Mouse (Mus musculus) lung, embryonic 14.5 days (tissue): Measurements from ENCODE around the gene Wbp2. TPM values are rescaled to one million over a fixed set of nuclear protein-coding genes. Genes with fewer than 3 reads are reported as not detected.

Source experiments
- ATAC-seq: fragments of 200-750 bp; cut with Nextera tagmentation; 2 replicates; pipeline ENCODE4 v1.8.0; 2017; ENCODE audit warnings: mild to moderate bottlenecking, moderate TSS enrichment, moderate library complexity; ENCODE audit not compliant: insufficient read depth
- DNase-seq: peaks from one replicate; pipeline ENCODE4 v3.0.0-alpha.2; 2015
- H3K27ac ChIP-seq: fragments of 300-500 bp; sonication (generic); 2 replicates; pipeline ENCODE4 v1.5.1; 2014; ENCODE audit warnings: low read depth, mild to moderate bottlenecking, moderate library complexity
- H3K27me3 ChIP-seq: fragments of 300-500 bp; sonication (generic); 2 replicates; pipeline ENCODE4 v1.6.1; 2014; ENCODE audit warnings: low read length, control low read depth; ENCODE audit not compliant: insufficient read depth
- H3K36me3 ChIP-seq: fragments of 300-500 bp; sonication (generic); 2 replicates; pipeline ENCODE4 v1.6.1; 2014; ENCODE audit warnings: control low read depth; ENCODE audit not compliant: insufficient read depth
- H3K4me1 ChIP-seq: fragments of 300-500 bp; sonication (generic); 2 replicates; pipeline ENCODE4 v1.6.1; 2014; ENCODE audit warnings: antibody characterized with exemption, control low read depth; ENCODE audit not compliant: insufficient read depth
- H3K4me2 ChIP-seq: fragments of 300-500 bp; sonication (generic); 2 replicates; pipeline ENCODE4 v1.6.1; 2014; ENCODE audit warnings: mild to moderate bottlenecking
- H3K4me3 ChIP-seq: fragments of 300-500 bp; sonication (generic); 2 replicates; pipeline ENCODE4 v1.5.1; 2014; ENCODE audit warnings: low read depth, low read length
- H3K9ac ChIP-seq: fragments of 300-500 bp; sonication (generic); 2 replicates; pipeline ENCODE4 v1.6.1; 2014
- H3K9me3 ChIP-seq: fragments of 300-500 bp; sonication (generic); 2 replicates; pipeline ENCODE4 v1.6.1; 2016; ENCODE audit warnings: low read depth, low read length, control low read depth
- CTCF ChIP-seq: IDR thresholded peaks from 2 replicates; pipeline ENCODE4 v1.5.1; 2016; ENCODE audit warnings: antibody characterized with exemption, low read depth
- WGBS: fragments of 180-500 bp; shearing (Covaris S2); extraction: QIAGEN DNeasy Blood & Tissue Kit; methylation state at CpG from one replicate; pipeline ENCODE4 v1.1.7; 2014; 5-methylcytosine and 5-hydroxymethylcytosine counted together
- polyA plus RNA-seq: library from polyadenylated mRNA; unstranded; fragments of >200 nt; fragmentation: Nextera tagmentation; extraction: Ambion mirVana; gene quantifications from 2 replicates; pipeline ENCODE4 v1.2.1, GENCODE M21; 2014

Gene Wbp2
- 66.5 and 69.8 TPM in 2 replicates for polyA plus RNA-seq

DNA sequence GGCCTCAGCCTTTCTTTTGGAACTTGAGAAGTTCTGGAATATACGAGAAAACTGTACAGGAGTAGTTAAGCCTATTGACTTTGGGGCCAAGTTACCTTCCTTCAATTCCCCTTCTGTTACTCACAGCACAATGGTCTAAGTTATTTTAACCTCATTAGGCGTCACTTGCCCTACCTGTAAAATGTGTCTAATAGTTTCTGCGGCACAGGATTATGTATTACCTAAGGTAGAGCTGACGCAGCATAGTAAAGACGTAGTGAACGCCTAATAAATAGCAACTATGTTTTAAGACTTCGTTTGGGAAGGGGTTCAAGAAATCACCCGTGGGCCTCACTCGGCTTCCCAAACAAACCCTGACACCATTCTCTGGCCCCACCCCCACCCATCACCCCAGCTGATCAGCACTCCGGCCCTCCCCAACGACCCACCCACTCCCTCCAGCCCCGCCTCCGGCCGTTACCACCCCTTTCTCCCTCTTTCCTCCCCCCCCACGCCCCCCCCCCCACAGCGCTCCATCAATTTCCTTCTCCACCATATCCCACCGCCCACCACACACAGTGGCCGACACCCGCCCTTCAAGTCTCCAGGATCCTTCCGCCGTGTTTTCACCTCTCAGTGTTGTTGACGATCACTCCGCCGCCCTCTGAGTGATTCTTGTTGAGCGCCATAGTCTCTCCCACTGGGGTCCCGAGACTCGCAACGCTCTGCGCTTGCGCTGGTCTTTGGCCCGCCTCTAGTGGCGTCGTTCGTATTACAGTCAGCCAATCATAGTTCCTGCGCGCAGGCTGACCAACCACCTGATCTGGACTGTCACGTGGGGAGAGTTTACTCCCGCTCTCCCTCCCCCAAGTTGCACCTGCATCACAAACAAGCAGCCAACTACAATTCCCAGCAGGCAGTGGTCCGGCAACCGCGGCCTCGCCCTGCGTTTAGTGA lies at the start of gene Wbp2:
TSS of gene Wbp2 (minus strand) at position 738 of the 936 bp plus-strand sequence.
- peaks cover 6% of the 10 kb centered on the region; the same call in 1 of the 2 replicates for H3K4me1 ChIP-seq
- no peaks in the 10 kb centered on the region for H3K9me3 ChIP-seq
- WGBS: 4% methylated on average over 41 of the region's 43 CpGs
- peaks cover 27% of the 10 kb centered on the region for H3K36me3 ChIP-seq
- peak within 1 kb of the TSS; percentile 67 for H3K4me2 ChIP-seq
- H3K27ac ChIP-seq: peak within 1 kb of the TSS; percentile 84
- ATAC-seq (peak; percentile 96), DNase-seq (peak; percentile 99)
- peak within 1 kb of the TSS; percentile 41 for H3K4me3 ChIP-seq
- no peaks in the 10 kb centered on the region for H3K27me3 ChIP-seq
- peak; percentile 57 for TF ChIP-seq CTCF
- peak within 1 kb of the TSS; percentile 49 for H3K9ac ChIP-seq

DNA sequence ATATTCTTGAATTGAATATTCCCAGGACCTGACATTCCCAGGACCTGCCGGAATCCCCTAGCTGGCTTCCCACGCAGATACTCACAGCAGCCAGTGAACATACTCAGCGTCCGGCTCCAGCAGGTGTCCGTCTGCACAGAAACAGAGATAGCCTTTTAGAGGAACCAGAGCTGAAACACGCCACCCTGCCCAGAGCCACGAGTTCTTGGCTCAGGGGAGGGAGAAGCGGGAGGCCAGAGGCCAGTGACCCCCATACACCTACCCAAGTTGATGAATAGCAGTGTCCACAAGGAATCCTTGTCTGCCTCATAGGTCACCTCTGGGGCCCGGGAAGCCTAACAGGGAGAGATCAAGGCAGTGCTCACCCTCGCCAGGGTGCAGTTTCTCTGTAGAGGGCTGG lies 47.4 kb upstream of the Wbp2 start:
- WGBS: 80% methylated on average over 10 of the region's 10 CpGs
- no peak for DNase-seq
- H3K36me3 ChIP-seq: peaks cover 47% of the 10 kb centered on the region

DNA sequence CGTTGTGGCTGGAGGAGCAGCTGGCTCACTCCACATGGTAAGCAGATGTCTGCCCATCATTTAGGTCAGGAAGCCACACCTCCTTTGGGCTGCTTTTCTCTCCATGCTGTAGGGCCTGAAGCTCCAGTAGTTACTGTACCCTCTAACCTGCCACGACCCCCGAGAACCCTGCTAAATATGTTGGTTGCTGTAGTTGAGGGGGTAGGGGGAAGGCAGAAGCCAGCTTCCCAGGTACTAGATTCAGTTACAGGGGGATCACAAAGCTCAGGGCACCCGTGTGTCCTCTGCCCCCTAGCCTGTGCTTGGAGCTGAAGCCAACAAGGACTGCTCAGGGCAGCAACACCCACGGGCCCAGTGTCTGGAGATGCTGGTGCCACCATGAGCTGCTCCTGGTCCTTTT lies 46.7 kb upstream of the Wbp2 start:
- Histone ChIP-seq H3K27me3 (no peaks in the 10 kb centered on the region), H3K36me3 (peaks cover 47% of the 10 kb centered on the region), H3K9ac (no peak overlapping the region), H3K4me3 (no peak overlapping the region), H3K27ac (no peak overlapping the region), H3K4me1 (peaks cover 4% of the 10 kb centered on the region), H3K9me3 (no peaks in the 10 kb centered on the region), H3K4me2 (no peak overlapping the region)
- WGBS: 72% methylated on average over 5 of the region's 5 CpGs
- ATAC-seq (no peak), DNase-seq (no peak)
- no peak for TF ChIP-seq CTCF

More for the DNA sequence above, 47.4 kb upstream of the Wbp2 start:
- H3K27me3 ChIP-seq: no peaks in the 10 kb centered on the region
- ATAC-seq: no peak
- no peak overlapping the region for H3K27ac ChIP-seq
- no peak overlapping the region for H3K4me2 ChIP-seq
- peaks cover 4% of the 10 kb centered on the region for H3K4me1 ChIP-seq
- no peak overlapping the region for H3K4me3 ChIP-seq
- no peak overlapping the region for H3K9ac ChIP-seq
- H3K9me3 ChIP-seq: no peaks in the 10 kb centered on the region
- TF ChIP-seq CTCF: no peak

DNA sequence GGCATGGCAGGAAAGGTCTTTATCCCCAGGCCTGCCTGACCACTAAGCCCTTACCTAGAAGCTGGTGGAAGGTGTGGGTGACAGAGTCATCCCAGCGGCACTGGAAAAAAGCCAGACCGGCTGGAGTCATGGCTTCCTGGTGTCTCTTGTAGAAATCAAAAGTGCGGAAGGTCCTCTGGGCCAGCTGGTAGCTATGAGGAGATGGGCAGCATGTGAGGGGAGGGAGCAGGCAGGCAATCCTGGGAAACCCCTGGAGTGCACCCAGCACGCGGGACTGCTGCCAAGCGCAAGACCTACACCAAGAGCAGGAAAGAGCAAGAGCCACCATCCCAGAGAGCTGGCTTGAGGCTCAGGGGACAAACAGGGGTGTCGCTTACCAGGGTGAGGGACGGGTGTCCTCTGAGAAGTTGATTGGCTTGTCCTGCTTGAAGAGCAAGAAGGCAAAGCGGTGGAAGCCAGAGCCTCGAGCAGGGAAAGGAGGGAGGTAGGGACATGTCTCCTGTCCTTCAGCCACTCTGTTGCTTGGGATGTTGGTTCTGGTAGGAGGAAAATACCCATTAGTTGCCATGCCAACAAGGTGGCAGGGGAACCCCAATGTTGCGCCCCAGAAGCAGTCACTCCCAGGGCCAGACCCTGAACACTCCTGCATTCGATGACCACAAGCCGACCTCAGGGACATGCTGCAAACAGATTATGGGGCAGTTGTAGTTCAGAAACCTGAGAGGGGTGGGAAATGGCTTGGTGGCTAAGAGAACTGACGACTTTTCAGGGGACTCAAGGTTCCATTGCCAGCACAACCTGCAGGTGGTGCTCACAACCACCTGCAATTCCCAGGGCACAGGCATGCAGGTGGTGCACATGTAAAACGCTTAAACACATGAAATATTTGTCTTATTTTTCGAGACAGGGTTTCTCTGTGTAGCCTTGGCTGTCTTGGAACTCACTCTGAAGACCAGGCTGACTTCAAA lies 45.9 kb upstream of the Wbp2 start:
- peak; percentile 36 for TF ChIP-seq CTCF
- no peak for ATAC-seq
- H3K9me3 ChIP-seq: no peaks in the 10 kb centered on the region
- no peak overlapping the region for H3K9ac ChIP-seq
- H3K4me2 ChIP-seq: no peak overlapping the region
- H3K27ac ChIP-seq: no peak overlapping the region
- peaks cover 47% of the 10 kb centered on the region for H3K36me3 ChIP-seq
- WGBS: 77% methylated on average over 16 of the region's 16 CpGs
- no peak for DNase-seq
- no peaks in the 10 kb centered on the region for H3K27me3 ChIP-seq
- H3K4me3 ChIP-seq: no peak overlapping the region
- peaks cover 7% of the 10 kb centered on the region for H3K4me1 ChIP-seq

DNA sequence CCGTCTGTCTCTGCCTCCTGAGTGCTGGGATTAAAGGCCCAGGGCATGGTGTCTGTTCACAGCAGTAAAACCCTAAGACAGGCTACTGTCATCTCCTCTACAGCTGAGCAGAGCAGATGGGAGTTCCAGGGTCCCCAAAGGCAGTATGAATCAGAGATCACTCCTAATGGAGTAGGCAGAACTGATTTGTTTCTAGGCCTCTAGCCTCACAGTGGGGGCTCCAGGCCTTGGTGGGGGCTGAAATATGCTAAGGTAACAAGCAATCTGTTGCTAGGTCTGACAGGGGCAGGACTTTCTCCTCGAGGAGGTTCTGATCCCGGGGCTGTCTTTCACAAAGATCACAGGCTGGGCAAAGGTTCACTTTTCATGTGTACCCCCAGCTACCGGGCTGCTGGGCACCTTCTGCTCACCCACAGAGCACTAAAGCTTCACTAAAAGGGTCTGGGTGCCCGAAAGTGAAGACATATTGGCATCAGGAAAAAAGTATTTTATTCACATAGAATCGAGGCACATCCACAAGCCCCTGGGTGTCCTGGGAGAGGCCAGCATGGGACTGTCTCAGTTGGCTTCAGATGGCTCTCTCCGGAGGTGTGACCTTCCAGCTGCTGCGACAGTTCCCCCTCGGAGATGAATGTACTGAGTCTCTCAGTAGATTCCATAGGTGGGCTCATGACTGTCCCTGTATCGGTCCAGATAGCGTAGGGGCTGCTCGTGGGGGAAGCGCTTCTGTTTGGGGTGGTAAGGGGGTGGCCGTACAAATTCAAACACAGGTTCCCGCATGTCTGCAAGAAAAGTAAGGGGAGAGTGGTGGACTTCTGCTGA lies 44.8 kb upstream of the Wbp2 start:
- 77% methylated on average over 15 of the region's 15 CpGs for WGBS

DNA sequence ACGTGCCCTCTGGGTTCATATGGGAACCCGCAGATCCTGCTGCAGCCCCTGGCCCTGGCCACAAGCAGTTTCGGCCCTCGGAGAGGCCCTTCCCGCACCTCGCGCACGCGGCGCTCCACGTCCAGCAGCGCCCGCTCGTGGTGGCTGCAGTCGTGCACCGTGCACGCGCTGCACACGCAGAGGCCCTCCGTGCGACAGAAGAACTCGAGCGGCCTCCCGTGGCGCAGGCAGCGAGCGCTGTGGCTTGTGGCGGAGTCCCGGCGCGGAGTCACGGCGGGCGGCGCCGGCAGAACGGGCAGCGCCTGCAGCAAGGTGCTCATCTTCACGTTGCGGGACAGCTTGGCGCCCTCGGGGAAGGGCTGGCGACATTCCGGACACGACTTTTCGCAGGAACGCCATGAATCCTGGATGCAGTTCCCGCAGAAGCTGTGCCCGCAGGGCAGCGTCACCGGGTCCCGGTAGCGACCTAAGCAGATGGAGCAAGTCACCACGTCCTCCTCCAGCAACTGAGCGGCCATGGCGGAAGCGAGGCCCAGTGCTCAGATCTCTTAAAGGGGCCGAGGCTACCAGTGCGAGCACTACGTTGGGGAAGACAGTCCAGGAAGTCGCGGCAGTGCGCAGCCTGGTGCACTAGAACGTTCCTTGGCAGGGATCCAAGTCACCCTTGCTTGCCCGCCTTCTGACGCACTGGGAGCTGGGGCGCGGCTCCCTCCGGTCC lies 43.9 kb upstream of the Wbp2 start, which contains the start of gene Trim65:
TSS of gene Trim65 (minus strand) at position 641 of the 718 bp plus-strand sequence.
- ATAC-seq: peak; percentile 84
- H3K27ac ChIP-seq: peak within 1 kb of the TSS; percentile 95
- peaks cover 11% of the 10 kb centered on the region for H3K4me1 ChIP-seq
- H3K4me2 ChIP-seq: peak within 1 kb of the TSS; percentile 79
- peak; percentile 95 for DNase-seq
- no peaks in the 10 kb centered on the region for H3K27me3 ChIP-seq
- WGBS: under 1% methylated on average over 66 of the region's 69 CpGs
- peak within 1 kb of the TSS; percentile 60 for H3K4me3 ChIP-seq
- H3K9me3 ChIP-seq: no peaks in the 10 kb centered on the region
- peak; percentile 79 for TF ChIP-seq CTCF
- peak within 1 kb of the TSS; percentile 76 for H3K9ac ChIP-seq
- peaks cover 50% of the 10 kb centered on the region for H3K36me3 ChIP-seq

More for the DNA sequence above, 44.8 kb upstream of the Wbp2 start:
- no peaks in the 10 kb centered on the region for H3K9me3 ChIP-seq
- H3K4me2 ChIP-seq: peak overlapping the region; percentile 79
- peak overlapping the region; percentile 60 for H3K4me3 ChIP-seq
- H3K9ac ChIP-seq: peak overlapping the region; percentile 76
- ATAC-seq: no peak
- H3K27me3 ChIP-seq: no peaks in the 10 kb centered on the region
- no peak for DNase-seq
- TF ChIP-seq CTCF: no peak
- peak overlapping the region; percentile 95 for H3K27ac ChIP-seq
- peaks cover 11% of the 10 kb centered on the region for H3K4me1 ChIP-seq
- H3K36me3 ChIP-seq: peaks cover 48% of the 10 kb centered on the region
